Mouse (Mus musculus): ENCODE results near the gene Slc39a3. TPM values are rescaled to one million over a fixed set of nuclear protein-coding genes. Genes with fewer than 3 reads are reported as not detected.

Gene Slc39a3
- total and polyA plus RNA-seq, 3 experiments: 15.6 to 19.5 TPM; not detected in 1

GRCm38 (mm10) chr10:81000197-81001062 lies 36.8 kb downstream of the Slc39a3 start:
- peaks cover 0 to 5% of the 10 kb centered on the region in 2 experiments; a peak in 2 of 4 replicates for H3K36me3 ChIP-seq (ENCODE audit: control insufficient read depth in 1 of 2, insufficient read depth in 2 of 2, low read length in 2 of 2)
- TF ChIP-seq TBP (IDR thresholded peaks at IDR 0.05; ENCODE audit: low read depth, low read length) (peak; percentile 93), ZC3H11A (IDR thresholded peaks at IDR 0.05; ENCODE audit: low read depth, low read length) (no peak), MAX (IDR thresholded peaks at IDR 0.05; ENCODE audit: low read length) (peak; percentile 27), CHD1 (IDR thresholded peaks at IDR 0.05; ENCODE audit: low read depth, low read length) (no peak), TCF12 (IDR thresholded peaks at IDR 0.05; ENCODE audit: low read depth, low read length) (0 out of 2 replicates have a peak, but pooled peaks have one; percentile 26), NELFE (IDR thresholded peaks at IDR 0.05; ENCODE audit: low read depth, low read length) (peak; percentile 58), BHLHE40 (IDR thresholded peaks at IDR 0.05; ENCODE audit: borderline replicate concordance, low read depth, low read length) (no peak), SMC3 (IDR thresholded peaks at IDR 0.05; ENCODE audit: low read depth, low read length) (no peak), GABPA (IDR thresholded peaks at IDR 0.05; ENCODE audit: low read depth, low read length) (no peak), ZMIZ1 (IDR thresholded peaks at IDR 0.05; ENCODE audit: low read depth, low read length) (peak; percentile 93), MXI1 (IDR thresholded peaks at IDR 0.05; ENCODE audit: low read depth, low read length) (peak; percentile 2), SIN3A (IDR thresholded peaks at IDR 0.05; ENCODE audit: low read length) (peak; percentile 33), EP300 (IDR thresholded peaks at IDR 0.05; ENCODE audit: low read depth in 1 of 2, low read length in 2 of 2) (peak in 1 of 2 experiments; percentile 52; a peak in 1 of 4 replicates), ETS1 (IDR thresholded peaks at IDR 0.05; ENCODE audit: low read depth, low read length) (peak; percentile 41; the same call in 1 of the 2 replicates), POLR2A (IDR thresholded peaks at IDR 0.05; ENCODE audit: control insufficient read depth in 1 of 2, insufficient read depth in 1 of 2, low read depth in 1 of 2, low read length in 2 of 2, poor library complexity in 1 of 2) (peak in 1 of 2 experiments; percentile 66; a peak in 1 of 4 replicates), RAD21 (IDR thresholded peaks at IDR 0.05; ENCODE audit: low read depth, low read length) (no peak), GATA1 (IDR thresholded peaks at IDR 0.05; ENCODE audit: low read depth, low read length) (peak; percentile 32; the same call in 1 of the 2 replicates), MEF2A (IDR thresholded peaks at IDR 0.05; ENCODE audit: extremely low read depth, insufficient replicate concordance, low read depth, low read length, poor library complexity, severe bottlenecking) (peak; percentile 27; the same call in 1 of the 2 replicates), UBTF (IDR thresholded peaks at IDR 0.05; ENCODE audit: borderline replicate concordance, insufficient read depth, low read depth, low read length) (no peak)
- H3K9me3 ChIP-seq (replicated peaks; ENCODE audit: insufficient read depth, low read length): no peaks in the 10 kb centered on the region
- peaks cover 5 to 8% of the 10 kb centered on the region in 2 experiments; a peak in 3 of 4 replicates for H3K4me1 ChIP-seq (ENCODE audit: control insufficient read depth in 1 of 2, insufficient read depth in 2 of 2, low read length in 2 of 2)
- no peaks in the 10 kb centered on the region for H3K27me3 ChIP-seq (ENCODE audit: control insufficient read depth in 1 of 2, insufficient read depth in 2 of 2, low read length in 2 of 2)
- DNase-seq (ENCODE audit: low read depth, low spot score): peak; percentile 74
- H3K27ac ChIP-seq (ENCODE audit: control insufficient read depth, low read depth, low read length): peak overlapping the region; percentile 83
- H3K4me3 ChIP-seq (ENCODE audit: control insufficient read depth in 1 of 2, insufficient read depth in 1 of 2, low read depth in 2 of 2, low read length in 2 of 2): peak overlapping the region; percentile 46 to 55
- no peaks in the 10 kb centered on the region for H3K79me2 ChIP-seq (ENCODE audit: control insufficient read depth, insufficient read depth, low read length, poor library complexity)
- H3K9ac ChIP-seq (ENCODE audit: control insufficient read depth, low read depth, low read length, poor library complexity, severe bottlenecking): peak overlapping the region; percentile 73
